Mouse (Mus musculus) megakaryocyte, embryonic 14.5 days (primary cell): ENCODE measurements around the gene Runx3. TPM values are rescaled to one million over a fixed set of nuclear protein-coding genes. Genes with fewer than 3 reads are reported as not detected.

Experiments
- H3K27me3 ChIP-seq: replicated peaks from 2 replicates; pipeline ENCODE3; 2012; ENCODE audit warnings: inconsistent platforms
- H3K36me3 ChIP-seq: replicated peaks from 2 replicates; pipeline ENCODE3; 2012; ENCODE audit warnings: low read length, inconsistent platforms, mixed read lengths
- H3K4me1 ChIP-seq: 2 replicates; pipeline ENCODE4 v1.6.1; 2012; ENCODE audit warnings: inconsistent platforms
- H3K4me3 ChIP-seq: replicated peaks from 2 replicates; pipeline ENCODE3; 2012; ENCODE audit warnings: moderate library complexity, mild to moderate bottlenecking, inconsistent platforms
- H3K9me3 ChIP-seq: 2 replicates; pipeline ENCODE4 v1.6.1; 2012; ENCODE audit warnings: inconsistent platforms
- FLI1 ChIP-seq: IDR thresholded peaks from 2 replicates; pipeline ENCODE4 v1.6.1; 2012; ENCODE audit warnings: low read length, inconsistent platforms, mixed read lengths
- GATA1 ChIP-seq: IDR thresholded peaks from 3 replicates; pipeline ENCODE4 v1.6.1; 2012; ENCODE audit warnings: mixed read lengths, low read length, inconsistent platforms, borderline replicate concordance
- polyA plus RNA-seq: library from polyadenylated mRNA; stranded (reverse); fragments of >175 nt; gene quantifications from 2 replicates; pipeline ENCODE4 v1.2.3, GENCODE M21; 2012; ENCODE audit warnings: low replicate concordance; ENCODE audit not compliant: insufficient read depth

Gene Runx3
- polyA plus RNA-seq, 1 experiment: 128 TPM

DNA sequence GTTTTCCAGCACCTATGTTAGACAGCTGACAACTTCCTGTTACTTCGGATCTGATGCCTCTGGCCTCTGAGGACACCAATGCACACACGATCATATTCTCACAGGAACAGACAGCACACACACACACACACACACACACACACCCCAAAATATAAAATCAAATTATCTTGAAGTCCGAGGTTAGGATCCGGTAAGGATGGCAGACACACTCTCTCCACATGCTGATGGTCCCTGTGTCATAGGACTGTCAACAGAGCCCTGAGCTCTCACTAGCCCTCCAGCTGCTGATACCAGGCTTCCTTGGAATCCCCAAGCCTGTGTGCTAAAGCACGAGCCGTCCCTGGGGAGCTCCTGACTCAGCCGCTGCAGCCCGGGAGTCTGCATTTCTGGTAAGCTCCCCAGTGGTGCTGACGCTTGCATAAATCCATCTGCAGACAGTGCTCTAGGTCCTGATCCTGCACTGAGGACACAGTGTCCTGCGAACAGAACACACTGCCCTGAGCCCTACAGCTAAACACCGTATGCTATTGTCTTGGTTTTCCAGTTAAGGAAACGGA lies 69.1 kb downstream of the Runx3 start:
- Histone ChIP-seq H3K27me3 (peaks cover 17% of the 10 kb centered on the region), H3K4me3 (no peak overlapping the region)
- TF ChIP-seq GATA1: no peak
- no peak for TF ChIP-seq FLI1

DNA sequence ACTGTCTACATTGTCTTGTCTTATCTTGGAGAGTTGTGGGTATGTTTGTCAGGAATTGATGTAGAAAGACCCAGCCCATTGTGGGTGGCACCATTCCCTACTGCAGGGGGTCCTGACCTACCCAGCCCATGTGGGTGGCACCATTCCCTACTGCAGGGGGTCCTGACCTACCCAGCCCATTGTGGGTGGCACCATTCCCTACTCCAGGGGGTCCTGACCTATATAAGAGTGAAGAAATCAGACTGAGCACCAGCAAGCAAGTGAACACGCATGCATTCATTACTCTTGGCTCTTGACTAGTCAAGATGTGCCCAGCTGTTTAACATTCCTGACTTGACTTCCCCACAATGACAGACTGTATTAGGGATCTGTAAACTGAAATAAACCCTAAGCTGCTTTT lies 69.9 kb downstream of the Runx3 start:
- no peak for TF ChIP-seq FLI1
- no peak for TF ChIP-seq GATA1
- H3K4me1 ChIP-seq: peaks cover 36% of the 10 kb centered on the region
- H3K4me3 ChIP-seq: no peak overlapping the region
- H3K9me3 ChIP-seq: peaks cover 27% of the 10 kb centered on the region
- peaks cover 17% of the 10 kb centered on the region for H3K27me3 ChIP-seq
- H3K36me3 ChIP-seq: peaks cover 8% of the 10 kb centered on the region

More for the DNA sequence above, 69.1 kb downstream of the Runx3 start:
- Histone ChIP-seq H3K9me3 (peaks cover 19% of the 10 kb centered on the region), H3K4me1 (peaks cover 28% of the 10 kb centered on the region), H3K36me3 (peaks cover under 1% of the 10 kb centered on the region)

DNA sequence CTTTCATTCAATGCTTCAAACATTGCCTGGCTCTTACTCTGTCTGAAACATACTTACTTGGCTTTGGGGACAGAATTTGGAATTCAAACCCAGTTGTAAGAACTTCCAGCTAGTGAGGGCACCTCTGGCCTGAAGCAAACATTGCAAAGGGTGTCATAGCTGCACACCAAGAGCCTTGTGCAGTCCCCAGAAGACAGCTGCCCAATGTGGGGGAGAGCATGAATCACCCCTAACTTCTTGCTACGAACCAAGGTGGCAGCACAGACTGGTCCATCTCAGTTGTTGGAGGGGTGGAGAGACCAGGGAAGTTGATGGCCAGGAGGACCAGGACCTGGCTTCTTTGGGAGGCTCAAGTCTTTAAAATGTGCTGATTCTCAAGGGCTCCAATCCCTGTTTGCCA lies 70.7 kb downstream of the Runx3 start:
- Histone ChIP-seq H3K36me3 (peaks cover 14% of the 10 kb centered on the region), H3K9me3 (peaks cover 36% of the 10 kb centered on the region), H3K4me1 (peaks cover 36% of the 10 kb centered on the region), H3K4me3 (no peak overlapping the region), H3K27me3 (peaks cover 17% of the 10 kb centered on the region)
- no peak for TF ChIP-seq FLI1
- TF ChIP-seq GATA1: no peak

DNA sequence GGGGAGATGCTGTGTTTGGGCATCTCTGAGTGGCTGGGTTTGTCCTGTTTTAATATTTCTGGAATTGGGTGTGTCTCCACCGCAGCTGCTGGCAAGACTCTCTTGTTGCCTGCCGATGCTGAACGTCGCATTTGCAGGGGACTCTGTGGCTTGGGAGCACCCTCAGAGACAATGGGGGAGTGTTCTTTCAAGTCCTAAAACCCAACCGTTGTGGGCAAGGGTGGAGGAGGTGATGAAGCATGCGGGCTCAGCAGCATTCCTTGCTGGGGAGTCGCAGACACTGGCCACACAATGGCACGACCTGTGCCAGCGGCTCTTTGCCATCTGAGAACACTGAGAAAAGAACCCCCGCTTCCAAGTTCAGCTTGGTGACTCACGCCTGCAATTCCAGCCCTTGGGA lies 71.2 kb downstream of the Runx3 start:
- Histone ChIP-seq H3K4me1 (peaks cover 36% of the 10 kb centered on the region), H3K4me3 (no peak overlapping the region), H3K36me3 (peaks cover 14% of the 10 kb centered on the region), H3K9me3 (peaks cover 40% of the 10 kb centered on the region), H3K27me3 (peaks cover 17% of the 10 kb centered on the region)
- no peak for TF ChIP-seq FLI1
- TF ChIP-seq GATA1: no peak

DNA sequence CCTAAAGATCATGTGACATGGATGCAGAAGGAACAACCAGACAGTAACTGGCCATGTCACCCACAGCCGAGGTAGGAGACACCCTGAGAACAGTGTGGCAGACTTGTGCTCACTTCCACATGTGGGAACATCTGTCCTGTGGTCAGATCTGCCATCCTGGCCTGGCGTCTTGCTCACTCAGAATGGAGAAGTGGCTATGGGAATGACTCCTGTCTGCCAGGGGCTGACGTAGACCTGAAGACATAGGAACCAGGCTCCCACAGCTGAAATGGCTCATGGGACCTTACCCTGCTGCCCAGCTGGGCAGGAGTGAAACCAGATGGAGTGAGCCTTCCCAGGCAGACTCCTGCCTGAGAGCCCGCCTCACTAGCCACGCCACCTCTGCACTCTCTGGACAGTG lies 72.4 kb downstream of the Runx3 start:
- H3K27me3 ChIP-seq: peaks cover 22% of the 10 kb centered on the region
- TF ChIP-seq GATA1: no peak
- TF ChIP-seq FLI1: no peak
- peaks cover 41% of the 10 kb centered on the region for H3K4me1 ChIP-seq
- peak overlapping the region; percentile 43 for H3K4me3 ChIP-seq
- H3K9me3 ChIP-seq: peaks cover 41% of the 10 kb centered on the region
- peaks cover 14% of the 10 kb centered on the region for H3K36me3 ChIP-seq

DNA sequence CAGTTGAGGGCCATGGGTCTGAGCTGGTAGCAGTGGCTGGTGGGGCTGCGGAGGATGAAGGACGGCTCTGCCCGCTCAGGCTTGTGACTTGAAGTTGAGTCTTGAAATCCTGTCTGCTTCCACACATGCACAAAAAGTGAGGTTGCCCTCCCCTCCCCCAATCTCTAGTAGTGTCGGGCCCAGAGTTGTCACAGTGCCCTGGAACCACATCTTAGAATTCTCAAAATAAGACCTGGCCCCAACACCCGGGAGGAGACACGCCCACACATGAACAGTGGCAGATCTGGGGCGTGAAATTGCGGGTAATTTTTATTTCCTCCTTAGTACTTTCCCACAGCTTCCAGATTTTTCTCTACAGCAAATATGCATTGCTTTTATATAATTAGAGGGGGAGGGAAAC lies 77.4 kb downstream of the Runx3 start:
- Histone ChIP-seq H3K4me3 (no peak overlapping the region), H3K4me1 (peaks cover 32% of the 10 kb centered on the region), H3K36me3 (peaks cover 14% of the 10 kb centered on the region), H3K27me3 (peaks cover 16% of the 10 kb centered on the region), H3K9me3 (peaks cover 34% of the 10 kb centered on the region)
- TF ChIP-seq FLI1 (no peak), GATA1 (no peak)

DNA sequence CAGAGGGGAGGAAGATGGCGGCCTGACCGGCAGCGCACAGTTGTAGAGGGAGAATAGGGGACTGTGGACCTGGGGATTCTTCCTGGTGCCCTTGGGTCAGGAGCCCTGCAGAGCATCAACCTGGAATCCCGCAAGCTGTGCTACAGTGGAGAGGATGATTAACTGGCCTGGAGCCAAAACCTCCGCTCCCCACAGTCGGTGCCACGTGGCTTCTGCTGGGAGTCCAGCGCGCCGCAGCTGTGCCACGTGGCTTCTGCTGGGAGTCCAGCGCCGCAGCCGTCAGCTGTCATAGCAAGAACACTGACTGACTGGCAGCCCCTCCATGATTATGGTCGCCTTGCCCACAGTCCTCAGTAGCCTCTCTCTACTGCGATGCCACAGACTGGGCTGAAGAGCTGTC lies 81.3 kb downstream of the Runx3 start:
- Histone ChIP-seq H3K36me3 (no peaks in the 10 kb centered on the region), H3K27me3 (peaks cover 5% of the 10 kb centered on the region), H3K9me3 (no peaks in the 10 kb centered on the region), H3K4me3 (no peak overlapping the region), H3K4me1 (peaks cover 46% of the 10 kb centered on the region)
- TF ChIP-seq GATA1 (no peak), FLI1 (no peak)

DNA sequence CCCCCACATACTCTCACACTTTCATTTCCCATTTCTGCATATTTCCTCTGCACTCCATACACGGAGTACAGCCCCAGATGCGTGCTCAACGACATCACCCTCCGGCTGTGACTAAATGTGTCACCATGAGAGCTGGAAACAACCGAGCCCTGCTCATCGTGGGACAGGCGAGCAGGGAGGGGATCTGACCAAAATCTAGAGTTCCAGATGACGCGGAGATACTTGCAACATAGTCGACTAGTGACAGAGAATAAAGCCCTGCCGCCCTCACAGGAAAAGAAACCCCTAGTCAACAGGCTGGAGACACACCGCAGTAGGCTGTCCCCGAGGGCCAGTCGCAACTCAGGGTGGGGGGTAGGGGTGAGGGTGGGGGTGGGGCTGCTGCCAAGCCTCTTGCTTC lies 82.8 kb downstream of the Runx3 start:
- no peaks in the 10 kb centered on the region for H3K9me3 ChIP-seq
- TF ChIP-seq GATA1 (no peak), FLI1 (no peak)
- H3K27me3 ChIP-seq: no peaks in the 10 kb centered on the region
- H3K4me3 ChIP-seq: peak overlapping the region; percentile 91
- peaks cover 56% of the 10 kb centered on the region for H3K4me1 ChIP-seq
- no peaks in the 10 kb centered on the region for H3K36me3 ChIP-seq

DNA sequence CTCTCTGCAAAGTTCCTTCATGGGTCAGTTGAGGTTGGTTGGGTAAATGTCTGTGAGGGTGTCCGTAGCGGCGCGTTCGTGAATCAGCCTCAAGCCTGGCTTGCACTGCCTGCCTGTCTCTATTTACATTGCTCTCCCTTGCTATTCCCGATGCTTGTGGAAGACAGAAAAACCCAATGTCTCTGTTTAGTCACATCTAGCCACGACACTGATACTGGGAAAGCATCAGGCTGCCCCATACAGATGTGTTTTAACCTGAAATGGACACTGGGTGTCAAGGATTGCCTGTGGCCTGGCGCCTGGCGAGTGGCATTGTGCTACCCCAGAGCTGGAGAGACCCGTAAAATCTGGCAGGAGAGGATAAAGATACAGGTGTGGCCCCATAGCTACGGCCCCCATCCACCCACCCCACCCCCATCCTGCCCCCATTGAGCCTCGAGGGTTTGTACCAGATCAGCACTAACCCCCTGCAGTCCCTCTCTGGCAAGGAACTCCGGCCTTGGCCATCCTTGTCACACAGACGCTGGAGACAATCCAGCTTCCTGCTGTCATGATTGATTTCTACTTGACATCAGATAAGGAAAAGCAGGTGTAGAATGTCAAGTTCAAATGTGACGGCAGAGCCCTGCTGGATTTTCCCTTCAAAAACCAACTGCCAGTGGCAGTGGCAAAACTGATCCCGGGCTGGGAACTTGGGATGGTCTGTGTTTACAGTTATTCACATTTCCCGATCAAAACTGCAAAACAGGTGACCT lies 83.5 kb downstream of the Runx3 start:
- H3K36me3 ChIP-seq: no peaks in the 10 kb centered on the region
- no peaks in the 10 kb centered on the region for H3K27me3 ChIP-seq
- H3K4me1 ChIP-seq: peaks cover 60% of the 10 kb centered on the region
- peak overlapping the region; percentile 91 for H3K4me3 ChIP-seq
- TF ChIP-seq FLI1 (no peak), GATA1 (no peak)
- no peaks in the 10 kb centered on the region for H3K9me3 ChIP-seq

DNA sequence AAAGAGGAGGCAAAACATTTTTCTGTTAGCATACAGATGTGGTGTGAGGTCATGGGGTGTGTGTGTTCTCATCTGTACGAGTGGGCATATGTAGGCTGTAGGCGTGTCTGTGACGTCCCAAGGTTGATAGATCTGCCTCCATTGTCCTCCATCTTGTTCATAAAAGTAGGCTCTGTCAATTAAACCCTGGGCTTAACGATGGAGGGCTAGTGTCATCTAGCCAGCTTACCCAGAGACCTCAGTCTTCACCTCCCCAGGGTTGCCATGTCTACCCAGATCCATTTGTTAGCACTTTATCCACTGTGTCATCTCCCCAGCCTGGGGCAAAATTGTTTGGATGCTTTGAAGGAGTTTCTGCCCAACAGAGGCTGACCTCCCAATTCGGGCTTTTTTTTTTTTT lies 84.2 kb downstream of the Runx3 start:
- Histone ChIP-seq H3K9me3 (no peaks in the 10 kb centered on the region), H3K4me3 (no peak overlapping the region), H3K36me3 (no peaks in the 10 kb centered on the region), H3K27me3 (no peaks in the 10 kb centered on the region), H3K4me1 (peaks cover 60% of the 10 kb centered on the region)
- TF ChIP-seq GATA1: no peak
- TF ChIP-seq FLI1: no peak
